Mouse (Mus musculus) gastrocnemius, adult 8-10 months (tissue): ENCODE measurements around the gene Bckdha. TPM values are rescaled to one million over a fixed set of nuclear protein-coding genes. Genes with fewer than 3 reads are reported as not detected.

Experiments used
- DNase-seq, 2 experiments: peaks; one replicate each; pipeline ENCODE4 v3.0.0; 2022; ENCODE audit warnings: low spot score in 2 of 2
- total RNA-seq, 4 experiments: library from RNA; stranded (reverse); gene quantifications; 2 replicates each; pipeline ENCODE4 v1.2.4; 2022

The Bckdha gene
- 100 to 1,000 TPM; 116 to 140 (median 128) TPM for total RNA-seq

GRCm38 (mm10) chr7:25658657-25659472 lies at the start of gene Bckdha, which contains the start of gene Exosc5:
Bckdha (minus strand) TSS chr7:25658981.
Exosc5 (plus strand) TSS chr7:25659164.
- peak; percentile 100 for DNase-seq

- peak in 1 of 2 experiments; percentile 30 for DNase-seq
Measured at GRCm38 (mm10) chr7:25707581-25708292, 49.0 kb upstream of the Bckdha start.

- DNase-seq = no peak
Measured at GRCm38 (mm10) chr7:25706578-25707170, 47.9 kb upstream of the Bckdha start.

- DNase-seq = no peak
Measured at GRCm38 (mm10) chr7:25705801-25706251, 47.0 kb upstream of the Bckdha start.

- DNase-seq = no peak
Measured at GRCm38 (mm10) chr7:25704716-25705364, 46.1 kb upstream of the Bckdha start.

- DNase-seq = no peak
Measured at GRCm38 (mm10) chr7:25703793-25704494, 45.2 kb upstream of the Bckdha start.

- no peak for DNase-seq
Measured at GRCm38 (mm10) chr7:25702350-25702749, 43.6 kb upstream of the Bckdha start.

GRCm38 (mm10) chr7:25700732-25701131 lies 42.0 kb upstream of the Bckdha start:
- DNase-seq = no peak

GRCm38 (mm10) chr7:25699851-25700250 lies 41.1 kb upstream of the Bckdha start:
- DNase-seq = no peak

- DNase-seq = no peak
Measured at GRCm38 (mm10) chr7:25694104-25694503, 35.3 kb upstream of the Bckdha start.

- DNase-seq = no peak
Measured at GRCm38 (mm10) chr7:25690051-25690450, 31.3 kb upstream of the Bckdha start.

- DNase-seq = no peak
Measured at GRCm38 (mm10) chr7:25689603-25690021, 30.8 kb upstream of the Bckdha start.

GRCm38 (mm10) chr7:25688810-25689586 lies 30.2 kb upstream of the Bckdha start:
- peak in 1 of 2 experiments; percentile 61 for DNase-seq

GRCm38 (mm10) chr7:25687811-25688401 lies 29.1 kb upstream of the Bckdha start:
- peak in 1 of 2 experiments; percentile 35 for DNase-seq

GRCm38 (mm10) chr7:25686680-25687531 lies 28.1 kb upstream of the Bckdha start, which contains the start of gene Tgfb1:
Tgfb1 (plus strand) TSS chr7:25687002.
- peak; percentile 51 to 64 for DNase-seq

GRCm38 (mm10) chr7:25685926-25686470 lies 27.2 kb upstream of the Bckdha start:
- no peak for DNase-seq

- DNase-seq = no peak
Measured at GRCm38 (mm10) chr7:25684659-25685058, 25.9 kb upstream of the Bckdha start.

GRCm38 (mm10) chr7:25683474-25684180 lies 24.8 kb upstream of the Bckdha start:
- DNase-seq = no peak
